Mouse (Mus musculus) spleen, adult 2 months (tissue): Measurements from ENCODE around the gene Lxn. TPM values are rescaled to one million over a fixed set of nuclear protein-coding genes. Genes with fewer than 3 reads are reported as not detected.

Experiments
- DNase-seq, 2 experiments: peaks; one replicate each; pipeline versions ENCODE4 v3.0.0 to v3.0.0-alpha.2; 2012 to 2021; ENCODE audit warnings: low spot score in 2 of 2, low read depth in 1 of 2
- H3K27ac ChIP-seq: fragments of 200-500 bp; 2 replicates; pipeline ENCODE4 v1.5.1; 2012; ENCODE audit warnings: low read length, inconsistent platforms; ENCODE audit not compliant: insufficient read depth
- H3K27me3 ChIP-seq: fragments of 200-500 bp; 2 replicates; pipeline ENCODE4 v1.6.1; 2012; ENCODE audit warnings: mild to moderate bottlenecking, moderate library complexity, low read length, inconsistent platforms; ENCODE audit not compliant: control insufficient read depth, insufficient read depth
- H3K36me3 ChIP-seq: fragments of 200-500 bp; 2 replicates; pipeline ENCODE4 v1.6.1; 2012; ENCODE audit warnings: mild to moderate bottlenecking, low read length, inconsistent platforms; ENCODE audit not compliant: control insufficient read depth, insufficient read depth
- H3K4me1 ChIP-seq: fragments of 200-500 bp; 2 replicates; pipeline ENCODE4 v1.6.1; 2011; ENCODE audit warnings: inconsistent platforms; ENCODE audit not compliant: control insufficient read depth, insufficient read depth, insufficient read length
- H3K4me3 ChIP-seq: fragments of 200-500 bp; 2 replicates; pipeline ENCODE4 v1.5.1; 2011; ENCODE audit warnings: mild to moderate bottlenecking, inconsistent platforms; ENCODE audit not compliant: insufficient read depth, insufficient read length; ENCODE audit errors: extremely low read depth
- CTCF ChIP-seq: fragments of 200-500 bp; IDR thresholded peaks from 2 replicates; pipeline ENCODE4 v1.5.1; 2011; ENCODE audit warnings: mild to moderate bottlenecking, inconsistent platforms; ENCODE audit not compliant: insufficient read depth, insufficient read length, insufficient replicate concordance; ENCODE audit errors: extremely low read depth
- POLR2A ChIP-seq: fragments of 200-500 bp; IDR thresholded peaks from 2 replicates; pipeline ENCODE4 v1.6.1; 2011; ENCODE audit warnings: low read depth, low read length, inconsistent platforms
- WGBS: fragments of 180-500 bp; shearing (Covaris S2); methylation state at CpG from one replicate; pipeline ENCODE4 v1.1.7; 2018; 5-methylcytosine and 5-hydroxymethylcytosine counted together
- polyA plus RNA-seq: library from polyadenylated mRNA; depleted of rRNA; stranded (reverse); fragments of >200 nt; gene quantifications from 2 replicates; pipeline ENCODE4 v1.2.3, GENCODE M21; 2012

Lxn gene
- polyA plus RNA-seq, 1 experiment: 13.8 TPM

DNA sequence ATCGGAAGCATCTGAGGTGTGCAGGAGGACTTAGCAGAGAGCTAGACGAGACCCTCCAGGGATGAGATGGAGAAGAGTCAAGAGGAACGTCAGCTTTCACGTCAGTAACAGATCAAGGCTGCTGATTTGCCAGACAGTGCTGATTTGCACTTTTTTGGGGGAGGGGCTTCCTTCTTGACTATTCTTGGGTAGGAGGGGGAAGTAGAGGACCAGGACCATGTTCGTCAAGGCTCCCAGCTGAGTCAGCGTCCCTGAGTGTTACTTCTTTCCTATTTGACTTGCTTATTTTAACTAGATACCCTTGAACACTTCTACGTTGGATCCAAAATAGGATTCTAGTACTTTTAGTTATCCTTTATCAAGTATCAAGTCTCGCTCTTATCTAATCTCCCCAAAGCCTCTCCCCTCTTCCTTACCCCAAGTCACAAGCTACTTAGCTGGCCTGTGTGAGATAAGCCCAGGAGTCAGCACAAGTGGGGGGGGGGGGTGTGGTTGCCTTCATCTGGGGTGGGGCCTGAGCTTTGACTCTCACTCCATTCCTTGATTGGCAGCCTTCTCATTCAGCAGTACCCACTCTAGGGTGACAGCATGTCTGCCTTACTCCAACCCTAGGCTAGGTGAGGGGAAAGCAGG is 35.2 kb upstream of the Lxn start:
- DNase-seq: no peak
- peaks cover 2% of the 10 kb centered on the region; the same call in 1 of the 2 replicates for H3K4me1 ChIP-seq

DNA sequence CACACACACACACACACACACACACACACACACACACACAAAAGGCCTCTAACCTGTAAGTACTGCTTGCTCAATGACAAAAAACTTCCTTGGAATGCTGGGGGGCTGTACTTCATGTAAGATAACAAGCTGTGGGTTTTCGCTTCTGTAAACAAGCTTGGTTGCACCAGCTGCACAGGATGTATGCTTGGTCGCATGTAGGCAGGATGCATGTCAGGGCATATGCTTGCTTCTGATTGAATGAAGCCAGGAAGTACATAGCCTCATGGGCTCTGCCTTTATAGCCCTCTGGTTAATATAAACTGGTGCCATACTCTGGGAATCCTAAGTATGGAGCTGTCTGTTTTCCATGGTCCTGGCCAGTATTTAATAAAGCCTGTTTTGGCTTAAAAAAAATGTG is 34.3 kb upstream of the Lxn start:
- H3K4me3 ChIP-seq: no peak overlapping the region
- peaks cover 3% of the 10 kb centered on the region; the same call in 1 of the 2 replicates for H3K4me1 ChIP-seq
- H3K27ac ChIP-seq: no peak overlapping the region
- WGBS: 27% methylated on average over 2 of the region's 2 CpGs
- no peaks in the 10 kb centered on the region for H3K36me3 ChIP-seq
- no peaks in the 10 kb centered on the region for H3K27me3 ChIP-seq
- peak; percentile 22 to 23 for DNase-seq
- TF ChIP-seq POLR2A (no peak), CTCF (no peak)

More for the DNA sequence above, 35.2 kb upstream of the Lxn start:
- Histone ChIP-seq H3K4me3 (no peak overlapping the region), H3K27me3 (no peaks in the 10 kb centered on the region), H3K36me3 (no peaks in the 10 kb centered on the region), H3K27ac (no peak overlapping the region)
- WGBS: 86% methylated on average over 8 of the region's 8 CpGs
- TF ChIP-seq POLR2A (no peak), CTCF (no peak)

DNA sequence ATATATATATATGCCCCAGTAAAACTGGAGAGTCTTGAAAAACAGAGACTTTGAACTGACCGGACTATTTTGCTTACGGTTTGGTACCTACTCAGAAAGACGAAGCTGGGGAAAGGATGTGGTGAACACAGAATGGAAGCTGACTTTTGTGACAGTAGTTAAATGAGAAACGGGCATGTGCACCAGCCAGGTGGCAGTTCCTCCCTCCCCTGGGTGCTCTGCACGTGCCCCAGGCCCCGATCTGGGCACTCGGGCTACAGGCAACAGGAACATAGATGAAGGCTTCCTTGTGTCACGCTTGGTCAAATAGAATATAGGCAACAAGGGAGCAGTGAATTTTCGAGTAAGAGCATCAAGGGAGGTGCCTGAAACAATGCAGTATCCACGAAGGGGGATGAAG is 32.6 kb upstream of the Lxn start:
- Histone ChIP-seq H3K4me1 (peaks cover 3% of the 10 kb centered on the region; the same call in 1 of the 2 replicates), H3K4me3 (no peak overlapping the region), H3K27me3 (no peaks in the 10 kb centered on the region), H3K36me3 (no peaks in the 10 kb centered on the region), H3K27ac (no peak overlapping the region)
- peak in 1 of 2 experiments; percentile 26 for DNase-seq
- TF ChIP-seq POLR2A (no peak), CTCF (no peak)
- 40% methylated on average over 10 of the region's 10 CpGs for WGBS

DNA sequence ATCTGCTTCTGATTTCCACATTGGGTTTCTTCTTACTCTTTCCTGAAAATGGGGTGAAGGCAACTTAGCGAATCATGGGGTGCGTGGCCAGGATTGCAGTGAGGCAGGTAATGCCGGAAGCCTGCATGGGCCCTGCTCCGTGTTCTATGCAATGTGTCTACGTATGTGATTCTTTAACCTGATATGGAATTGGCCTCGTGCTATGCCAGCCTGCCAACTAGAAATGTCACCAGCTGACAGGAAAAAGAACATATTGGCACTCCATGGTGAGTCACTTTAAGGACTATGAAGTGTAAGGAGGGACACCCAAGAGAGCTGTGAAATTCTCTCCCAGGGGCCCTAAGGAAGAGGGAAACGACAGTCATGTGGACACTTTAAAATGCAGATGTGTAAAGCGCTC is 29.4 kb upstream of the Lxn start:
- Histone ChIP-seq H3K27ac (no peak overlapping the region), H3K27me3 (no peaks in the 10 kb centered on the region), H3K4me3 (no peak overlapping the region), H3K36me3 (no peaks in the 10 kb centered on the region), H3K4me1 (peaks cover 3% of the 10 kb centered on the region; the same call in 1 of the 2 replicates)
- WGBS: 72% methylated on average over 8 of the region's 8 CpGs
- no peak for DNase-seq
- no peak for TF ChIP-seq POLR2A
- TF ChIP-seq CTCF: no peak

DNA sequence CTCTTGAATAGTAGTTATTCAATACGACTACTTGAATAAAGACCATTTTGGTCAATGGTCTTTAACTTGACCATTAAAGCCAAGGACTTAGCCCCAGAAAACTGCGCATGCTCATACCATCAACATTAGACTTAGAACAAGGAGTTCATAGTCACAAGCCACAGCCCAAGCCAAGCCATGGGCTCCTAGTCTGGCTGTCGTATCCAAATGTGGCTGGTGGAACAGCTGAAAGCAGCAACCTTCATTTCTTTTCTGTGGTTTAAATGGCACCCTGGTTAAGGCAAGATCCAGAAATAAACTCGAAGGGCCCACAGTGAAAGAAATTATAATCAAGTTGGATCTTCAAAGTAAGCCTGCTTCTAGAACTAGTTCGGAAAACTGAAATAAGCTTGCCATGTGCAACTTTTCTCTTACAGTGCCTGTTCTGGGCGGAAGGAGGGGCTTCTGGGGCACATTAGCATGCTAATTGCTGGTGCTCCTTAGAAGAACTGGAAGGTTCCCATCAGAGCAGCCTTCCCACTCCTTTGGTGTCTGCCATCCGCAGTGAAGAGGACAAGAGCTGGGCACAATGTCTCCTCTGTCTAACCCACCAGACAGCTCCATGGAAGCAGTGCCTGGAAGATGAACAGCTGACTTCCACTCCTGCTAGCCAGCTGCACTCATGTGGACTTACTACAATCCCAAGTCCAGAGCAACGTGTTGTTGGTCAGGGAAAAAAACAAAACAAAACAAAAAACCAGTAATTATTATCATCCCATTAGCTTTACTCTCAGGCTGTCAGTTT is 28.6 kb upstream of the Lxn start:
- WGBS: 86% methylated on average over 8 of the region's 8 CpGs
- DNase-seq: no peak
- Histone ChIP-seq H3K4me1 (peaks cover 3% of the 10 kb centered on the region; the same call in 1 of the 2 replicates), H3K36me3 (no peaks in the 10 kb centered on the region), H3K27ac (no peak overlapping the region), H3K4me3 (no peak overlapping the region), H3K27me3 (no peaks in the 10 kb centered on the region)
- TF ChIP-seq CTCF (no peak), POLR2A (no peak)

DNA sequence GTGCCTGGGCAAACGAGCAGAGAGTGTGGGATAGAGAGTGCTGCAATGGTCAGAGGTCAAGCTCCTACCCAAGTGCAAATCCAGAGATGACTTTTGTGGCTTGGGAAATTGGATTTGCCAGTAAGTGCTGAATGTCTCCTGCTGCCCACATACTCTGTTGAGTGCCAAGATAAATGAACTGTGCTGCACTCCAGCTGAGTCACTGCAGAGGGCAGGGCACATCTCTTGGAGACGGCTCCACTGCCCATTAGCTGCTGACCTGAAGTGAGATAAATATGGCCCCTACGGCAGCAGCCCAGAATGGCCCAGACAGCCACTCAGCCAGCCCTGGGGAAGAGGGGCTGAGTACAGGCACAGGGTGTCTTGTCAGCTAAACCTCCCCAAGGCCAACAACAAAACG is 26.4 kb upstream of the Lxn start:
- Histone ChIP-seq H3K4me1 (peaks cover 3% of the 10 kb centered on the region; the same call in 1 of the 2 replicates), H3K27me3 (no peaks in the 10 kb centered on the region), H3K36me3 (no peaks in the 10 kb centered on the region), H3K4me3 (no peak overlapping the region), H3K27ac (no peak overlapping the region)
- DNase-seq: no peak
- no peak for TF ChIP-seq CTCF
- no peak for TF ChIP-seq POLR2A
- WGBS: 64% methylated on average over 4 of the region's 4 CpGs

DNA sequence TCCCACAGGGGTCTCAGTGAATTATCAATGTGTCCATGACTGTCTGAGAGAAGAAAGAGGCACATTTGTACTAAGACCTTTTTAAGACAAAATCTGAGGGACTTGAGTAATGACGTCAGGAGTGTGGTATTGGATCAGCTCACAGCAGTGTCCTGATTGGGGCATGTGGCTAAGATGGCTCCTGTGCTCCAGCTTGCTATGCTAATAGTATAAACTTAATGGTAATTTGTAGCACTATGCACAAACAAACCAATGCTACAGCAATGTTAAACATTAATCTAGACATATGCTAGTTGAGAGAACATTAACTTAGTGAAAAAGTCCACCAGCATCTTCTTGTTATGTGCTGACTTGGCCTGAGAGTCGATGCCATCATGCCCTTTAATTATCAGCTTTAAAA is 21.5 kb upstream of the Lxn start:
- no peaks in the 10 kb centered on the region for H3K27me3 ChIP-seq
- H3K27ac ChIP-seq: no peak overlapping the region
- no peaks in the 10 kb centered on the region for H3K4me1 ChIP-seq
- no peaks in the 10 kb centered on the region for H3K36me3 ChIP-seq
- no peak overlapping the region for H3K4me3 ChIP-seq
- DNase-seq: no peak
- WGBS: 90% methylated on average over 2 of the region's 2 CpGs
- TF ChIP-seq POLR2A (no peak), CTCF (no peak)
